Mouse (Mus musculus) right cerebral cortex, postnatal 4 days (tissue): ENCODE data around the gene Klk13.

ENCODE experiments used
- DNase-seq: peaks from one replicate; pipeline ENCODE4 v3.0.0-alpha.2; 2022

Gene Klk13

GRCm38 (mm10) chr7:43772901-43773300, 60.5 kb downstream of the Klk13 start:
- no peak for DNase-seq

- no peak for DNase-seq
These were observed 62.0 kb downstream of the Klk13 start, which contains the start of gene Klk11 for GRCm38 (mm10) chr7:43774364-43774763. Gene Klk11, plus strand, starts transcription at chr7:43774604.

- no peak for DNase-seq
These were observed 62.4 kb downstream of the Klk13 start for GRCm38 (mm10) chr7:43774802-43775201.

- no peak for DNase-seq
These were observed 63.1 kb downstream of the Klk13 start for GRCm38 (mm10) chr7:43775311-43776057.

- no peak for DNase-seq
These were observed 64.1 kb downstream of the Klk13 start for GRCm38 (mm10) chr7:43776506-43776905.
